Mouse (Mus musculus): Measurements from ENCODE around the gene Spata13.

Gene Spata13

DNA sequence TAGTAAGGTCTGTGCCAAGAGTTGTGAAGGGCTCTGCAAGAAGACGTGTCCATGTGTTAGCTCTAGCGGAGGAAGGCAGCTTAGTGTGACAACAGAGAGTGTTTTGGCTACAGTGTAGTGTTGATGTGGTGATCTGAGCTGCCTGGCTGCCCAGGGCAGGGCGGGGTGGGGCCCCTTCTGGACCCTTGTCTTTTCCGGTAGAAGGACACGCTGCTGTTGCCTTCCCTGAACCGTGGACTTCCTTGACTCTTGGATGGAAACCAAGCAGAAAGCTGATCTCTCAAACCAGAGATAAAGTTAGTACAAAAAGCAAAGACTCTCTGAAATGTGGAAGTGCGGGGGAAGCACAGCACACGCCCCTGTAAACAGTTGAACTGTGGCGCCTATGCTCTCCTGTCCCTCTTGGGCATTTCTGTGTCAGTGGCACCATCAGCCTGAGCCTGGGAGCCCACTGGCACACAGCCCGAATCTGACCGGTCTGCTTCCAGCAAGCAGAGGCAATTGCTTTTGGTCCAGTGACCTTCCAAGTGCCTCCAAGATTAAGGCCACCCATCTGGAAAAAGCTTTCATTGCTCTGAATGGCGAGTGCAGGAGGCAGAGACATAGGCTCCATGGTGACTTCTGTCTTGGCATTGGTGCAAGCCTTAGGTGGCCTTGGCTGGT lies 48.7 kb downstream of the Spata13 start:
- peak; percentile 95 to 96 for DNase-seq

DNA sequence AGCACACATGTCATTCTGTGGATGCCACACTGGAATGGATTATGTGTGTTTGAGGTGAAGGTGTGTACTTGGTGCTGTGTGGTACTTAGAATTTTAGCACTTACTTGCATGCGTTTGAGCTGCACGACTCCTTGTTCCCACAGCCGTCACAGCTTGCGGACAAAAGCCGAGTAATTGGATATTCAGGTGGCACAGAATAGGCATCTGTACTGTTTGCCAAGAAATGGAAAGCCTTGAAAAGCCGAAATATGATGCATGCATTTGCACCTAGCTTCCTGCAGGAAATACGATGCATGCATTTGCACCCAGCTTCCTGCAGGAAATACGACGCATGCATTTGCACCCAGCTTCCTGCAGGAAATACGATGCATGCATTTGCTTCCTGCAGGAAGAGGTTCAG lies 50.2 kb downstream of the Spata13 start:
- no peak for DNase-seq

DNA sequence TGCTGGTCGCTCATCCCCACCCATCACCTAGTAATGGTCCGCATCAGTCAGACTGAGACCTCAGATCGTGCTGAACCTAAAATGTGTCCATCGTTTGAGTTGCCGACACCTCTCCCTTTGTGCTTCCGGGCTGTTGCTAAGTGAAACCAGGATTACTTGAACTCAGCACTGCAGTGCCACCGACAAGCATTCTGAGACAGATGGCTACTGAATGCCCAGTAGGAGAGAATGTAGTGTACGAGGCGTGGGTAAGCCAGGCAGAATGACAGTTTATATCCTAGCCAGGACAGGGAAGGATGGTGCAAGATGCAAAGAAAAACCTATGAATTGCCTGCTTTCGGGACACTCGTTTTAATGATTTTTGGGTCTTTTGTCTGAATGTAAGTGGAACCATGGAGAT lies 52.9 kb downstream of the Spata13 start:
- no peak for DNase-seq

DNA sequence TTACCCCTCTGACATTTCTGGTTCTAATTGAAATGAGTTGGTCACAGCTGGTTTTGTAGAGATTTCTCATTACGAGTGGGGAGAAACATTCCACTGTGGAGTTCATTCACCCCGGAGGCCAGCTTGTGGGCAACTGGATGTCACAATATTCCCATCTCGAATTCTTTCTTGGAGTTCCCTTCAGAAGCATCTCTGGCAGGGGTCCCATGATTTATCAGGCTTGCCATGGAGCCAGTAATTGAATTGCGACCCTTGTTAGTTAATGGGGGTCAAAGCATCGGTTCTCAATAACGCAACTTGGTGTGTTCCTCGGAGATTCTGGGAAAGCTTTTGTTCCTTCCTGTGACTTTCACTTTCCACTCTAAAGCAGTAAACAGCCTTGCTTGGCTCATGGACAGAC lies 53.4 kb downstream of the Spata13 start:
- DNase-seq, result peak in 1 of 2 experiments; percentile 34

DNA sequence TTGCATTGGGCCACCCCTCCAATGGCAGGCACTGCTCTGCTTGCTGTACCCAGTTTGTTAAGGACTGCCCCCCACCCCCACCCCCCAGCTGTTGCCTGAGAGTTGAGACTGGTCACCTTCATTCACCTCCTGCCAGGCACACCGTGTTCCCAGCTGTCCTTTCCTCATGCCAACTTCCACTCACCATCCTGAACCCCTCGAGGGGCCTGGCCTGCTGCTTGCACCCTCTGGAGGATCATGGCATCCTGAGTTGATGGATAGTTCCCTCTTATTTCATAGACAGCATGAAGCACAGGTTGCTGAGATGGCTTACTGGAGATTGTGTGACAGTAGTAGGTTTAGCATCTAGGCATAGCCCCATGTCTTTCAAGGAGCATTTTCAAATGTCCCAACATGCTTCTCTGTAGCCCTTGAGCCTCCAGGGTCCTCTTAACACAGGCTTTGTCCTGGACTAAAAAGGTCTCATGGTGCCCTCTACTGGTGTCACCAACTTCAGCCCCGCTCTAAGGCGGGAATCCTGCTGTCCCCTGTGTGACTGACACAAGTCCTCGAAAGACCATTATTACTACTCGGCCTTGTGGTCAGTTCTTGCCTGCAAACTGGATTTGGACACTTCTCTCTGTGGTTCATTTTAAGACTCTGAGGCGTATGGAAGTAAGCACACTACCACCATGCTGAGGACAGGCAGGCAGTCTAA lies 54.9 kb downstream of the Spata13 start:
- DNase-seq, result peak; percentile 78 to 83

DNA sequence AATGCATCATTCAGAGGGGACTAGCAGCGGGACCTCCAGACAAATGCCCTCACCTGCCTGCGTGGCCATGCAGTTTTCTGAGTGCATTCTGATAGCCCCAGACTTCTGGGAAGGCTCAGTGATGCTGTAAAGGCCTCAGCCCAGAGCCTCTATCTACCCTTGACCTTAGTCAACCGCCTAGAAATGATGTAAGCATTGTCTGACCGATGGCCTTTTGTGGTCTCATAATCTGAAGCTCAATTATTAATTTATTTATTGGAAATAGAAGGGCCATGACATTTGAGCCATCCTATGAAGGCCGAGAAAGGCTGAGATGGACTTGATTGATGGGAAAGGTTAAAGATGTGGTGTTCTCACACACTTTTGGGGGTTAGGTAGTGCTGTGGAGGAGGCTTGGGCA lies 56.0 kb downstream of the Spata13 start:
- DNase-seq, result no peak

DNA sequence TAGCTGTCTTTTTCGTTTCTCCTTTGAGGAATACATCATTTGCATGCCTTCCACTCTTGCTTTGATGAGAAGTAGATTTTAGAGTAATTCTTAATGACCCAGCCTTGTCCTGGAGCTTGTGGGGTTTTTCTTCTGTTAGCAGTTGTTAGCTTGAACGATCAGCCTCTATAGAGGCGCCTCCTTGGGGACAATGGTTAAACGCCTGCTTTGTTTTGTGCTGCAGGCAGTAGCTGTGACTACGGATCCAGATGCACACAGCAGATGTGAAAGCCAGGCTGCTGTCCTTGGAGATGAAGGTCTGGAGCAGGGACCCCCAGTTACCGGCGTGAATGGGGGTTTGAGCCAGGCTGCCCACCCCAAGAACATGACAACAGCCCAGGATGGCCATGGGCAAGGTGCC lies 56.8 kb downstream of the Spata13 start:
- DNase-seq, result no peak

DNA sequence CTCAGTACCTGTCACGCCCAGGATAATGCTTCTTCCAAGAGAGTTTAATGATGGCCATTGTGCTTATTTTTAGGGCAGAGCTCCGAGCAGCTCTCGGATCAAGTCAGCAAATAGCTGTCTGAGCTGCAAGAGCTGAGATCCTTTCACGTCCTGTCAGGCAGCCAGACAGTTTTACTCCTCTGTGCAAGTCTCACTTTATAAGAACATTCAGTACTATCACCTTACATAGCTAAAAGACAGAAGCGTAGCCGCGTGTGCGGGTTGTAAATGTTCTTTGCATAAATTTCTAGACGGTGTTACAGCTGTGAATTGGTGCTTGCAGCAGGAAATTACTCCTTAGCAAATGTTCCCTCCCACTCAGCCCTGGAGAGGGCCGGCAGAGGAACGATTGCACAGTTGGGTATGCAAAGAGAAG lies 59.3 kb downstream of the Spata13 start:
- no peak for DNase-seq

DNA sequence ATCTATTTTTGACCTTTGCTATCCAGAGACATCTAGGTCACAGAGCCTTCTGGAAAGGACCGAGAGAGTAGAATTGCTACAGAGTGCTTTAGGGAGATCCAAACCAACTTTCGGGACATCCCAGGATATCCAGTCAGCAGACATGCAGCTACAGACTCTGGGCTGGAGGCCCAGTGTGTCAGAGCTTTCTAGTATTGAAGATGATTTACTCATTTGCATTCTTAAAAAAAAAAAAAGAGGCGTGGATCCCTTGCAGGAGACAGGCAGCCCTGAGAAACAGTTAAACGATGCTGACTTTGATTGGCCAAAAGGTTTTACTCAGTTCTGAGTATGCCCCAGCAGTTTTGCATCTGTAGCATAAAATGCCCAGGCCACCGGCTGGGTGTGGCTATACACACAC lies 59.9 kb downstream of the Spata13 start:
- no peak for DNase-seq

DNA sequence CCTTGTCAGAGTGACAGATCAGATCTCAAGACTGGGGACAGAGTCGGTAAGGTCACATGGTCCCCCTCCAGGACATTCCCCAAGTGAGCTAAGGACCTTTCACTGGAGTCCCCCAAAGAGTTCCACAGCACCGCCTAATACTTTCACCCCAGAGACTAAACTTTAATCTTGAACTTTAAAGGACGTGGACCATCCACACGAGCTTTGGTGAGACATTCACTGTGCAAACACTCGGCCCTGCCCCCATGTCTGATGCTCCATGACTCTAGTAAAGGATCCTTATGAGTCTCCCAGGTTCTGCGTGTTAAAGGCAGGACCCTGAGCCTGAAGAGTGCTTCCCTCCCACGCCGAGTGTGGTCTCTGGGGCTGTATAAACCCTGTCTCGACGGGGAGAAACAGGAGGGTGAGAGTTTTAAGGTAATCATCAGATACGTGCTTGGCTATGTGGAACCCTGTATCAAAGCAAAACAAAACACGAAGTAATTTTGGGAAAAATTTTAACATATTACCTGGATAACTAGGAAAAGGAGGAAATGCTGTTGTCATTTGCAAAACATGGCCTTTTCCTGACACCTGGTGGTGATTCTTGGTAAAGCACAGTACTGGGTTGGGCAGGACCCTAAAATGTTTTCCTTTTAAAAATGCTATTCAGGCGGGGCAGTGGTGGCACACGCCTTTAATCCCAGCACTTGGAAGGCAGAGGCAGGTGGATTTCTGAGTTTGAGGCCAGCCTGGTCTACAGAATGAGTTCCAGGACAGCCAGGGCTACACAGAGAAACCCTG lies 60.6 kb downstream of the Spata13 start:
- peak; percentile 49 to 83 for DNase-seq

DNA sequence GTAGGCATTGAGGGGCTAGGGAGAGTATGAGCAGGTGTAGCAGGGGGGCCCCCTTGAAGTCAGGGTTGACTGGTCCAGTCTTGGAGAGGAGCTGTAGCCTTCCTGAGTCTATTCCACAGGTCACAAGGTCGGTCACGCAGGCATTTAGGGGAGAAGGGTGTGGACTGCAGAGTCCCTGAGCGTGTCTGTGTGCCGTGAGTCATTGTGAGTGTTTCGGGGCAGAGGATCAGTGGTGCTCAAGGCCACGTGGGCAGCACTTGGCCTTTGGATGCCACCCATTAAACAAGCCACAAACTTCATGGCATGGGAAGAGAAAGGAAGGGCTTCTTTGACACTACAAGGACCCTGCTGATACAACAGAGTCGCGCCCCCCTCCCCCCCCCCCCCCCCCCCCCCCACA lies 63.5 kb downstream of the Spata13 start:
- no peak for DNase-seq

DNA sequence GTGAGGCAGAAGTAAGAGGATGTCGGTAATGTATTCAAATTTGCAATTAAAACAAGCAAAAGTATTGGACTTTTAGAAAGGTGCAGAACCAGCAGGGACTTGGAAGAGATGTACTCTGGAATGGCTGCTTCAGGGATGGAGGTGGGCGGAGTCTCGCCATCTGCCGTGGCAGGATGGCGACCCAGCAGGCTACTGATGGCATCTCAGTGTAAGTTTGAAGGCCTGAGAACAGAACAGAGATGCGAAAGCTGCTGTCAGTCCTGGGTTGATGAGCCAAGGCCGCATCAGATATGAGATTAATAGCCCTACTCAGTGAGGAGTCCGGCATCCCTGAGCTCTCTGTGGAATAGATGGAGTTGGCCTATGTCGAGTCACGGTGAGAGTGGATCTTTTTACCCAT lies 65.2 kb downstream of the Spata13 start:
- no peak for DNase-seq

DNA sequence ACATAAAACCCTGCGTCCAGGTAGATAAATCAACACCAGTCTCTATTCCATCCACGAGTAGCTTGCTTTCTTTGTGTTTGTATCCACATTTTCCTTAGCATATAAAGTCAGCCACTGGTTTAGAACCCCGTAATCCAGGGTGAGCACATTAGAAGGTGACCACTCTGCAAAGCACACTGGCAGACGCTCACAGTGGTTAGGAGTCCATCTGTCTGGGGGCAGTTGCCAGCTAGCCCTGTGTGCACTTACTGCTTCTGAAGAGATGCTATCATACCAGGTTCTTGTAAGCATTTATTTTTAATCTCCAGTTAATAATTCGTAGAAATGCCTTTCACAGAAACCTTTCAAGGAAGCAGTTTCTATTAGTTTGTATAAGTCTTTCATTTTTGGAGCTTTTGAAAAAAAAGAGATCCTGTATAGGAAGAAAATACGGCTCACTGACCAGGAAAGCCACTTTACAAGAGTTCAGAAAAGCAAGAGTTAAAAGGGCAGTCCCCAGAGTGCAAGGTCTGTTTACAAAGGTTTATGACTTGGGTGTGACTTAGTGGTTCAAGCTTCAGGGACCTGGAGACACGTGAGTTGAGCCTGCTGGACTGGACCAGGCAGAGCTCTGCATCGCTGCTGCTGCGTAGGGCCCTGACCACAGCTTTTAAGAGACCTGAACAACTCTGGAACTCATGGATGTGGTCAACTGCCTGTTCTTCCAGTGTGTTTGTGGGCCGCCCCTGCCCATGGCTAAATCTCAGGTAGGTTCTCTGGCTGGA lies 68.8 kb downstream of the Spata13 start:
- peak; percentile 64 to 80 for DNase-seq

DNA sequence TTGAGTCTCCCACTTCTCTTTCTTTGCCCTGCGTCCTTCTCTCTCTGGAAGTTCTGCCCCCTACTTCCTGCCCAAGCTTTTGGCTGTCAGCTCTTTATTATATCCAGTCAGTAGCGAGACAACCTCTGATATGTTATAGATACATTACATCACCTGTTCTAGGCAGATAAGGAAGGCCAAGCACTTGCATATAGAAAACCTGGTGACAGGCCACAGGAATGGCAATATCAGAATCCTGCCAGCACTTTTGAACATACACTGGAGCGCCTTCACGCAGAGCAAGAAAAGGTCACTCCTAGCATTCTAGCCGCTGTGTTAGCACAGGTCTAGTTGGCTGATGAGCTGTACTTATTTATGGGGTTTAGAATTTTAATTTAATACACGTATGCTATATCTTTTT lies 70.7 kb downstream of the Spata13 start:
- no peak for DNase-seq

DNA sequence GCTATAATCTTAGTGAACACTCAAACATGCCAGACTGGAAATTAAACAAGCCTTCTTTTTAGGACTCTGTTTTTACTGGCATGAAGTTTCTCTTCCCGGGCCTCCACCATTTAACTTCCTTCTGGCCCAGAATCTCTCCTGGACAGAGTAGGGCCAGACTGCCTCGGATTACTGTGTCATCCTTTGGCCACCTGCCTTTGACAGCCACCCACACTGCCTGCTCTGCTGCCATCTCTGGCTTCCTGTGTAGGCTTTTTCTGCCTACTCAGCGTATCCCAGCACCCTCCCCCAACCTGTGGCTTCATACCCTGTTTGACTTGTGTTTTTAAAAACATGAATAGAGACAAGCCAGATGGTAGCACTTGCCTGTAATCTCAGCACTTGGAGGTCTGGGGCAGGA lies 71.2 kb downstream of the Spata13 start:
- peak; percentile 40 to 52 for DNase-seq

DNA sequence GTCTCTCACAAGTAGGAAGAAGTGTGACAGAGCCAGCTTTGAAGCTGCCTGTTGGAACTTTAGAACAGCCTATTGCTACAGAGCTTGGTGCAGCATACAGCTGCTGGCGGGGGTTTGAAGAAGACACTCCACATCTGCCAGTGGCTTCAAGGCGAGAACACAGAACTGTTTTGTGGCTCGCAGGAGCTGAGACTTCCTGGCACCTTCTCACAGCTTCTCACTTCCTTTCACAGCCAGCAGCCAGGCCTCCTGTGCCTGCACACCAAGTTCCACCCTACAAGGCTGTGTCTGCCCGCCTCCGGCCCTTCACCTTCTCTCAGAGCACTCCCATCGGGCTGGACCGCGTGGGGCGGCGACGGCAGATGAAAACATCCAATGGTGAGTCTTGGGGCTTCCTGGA lies 75.4 kb downstream of the Spata13 start:
- DNase-seq, result no peak

DNA sequence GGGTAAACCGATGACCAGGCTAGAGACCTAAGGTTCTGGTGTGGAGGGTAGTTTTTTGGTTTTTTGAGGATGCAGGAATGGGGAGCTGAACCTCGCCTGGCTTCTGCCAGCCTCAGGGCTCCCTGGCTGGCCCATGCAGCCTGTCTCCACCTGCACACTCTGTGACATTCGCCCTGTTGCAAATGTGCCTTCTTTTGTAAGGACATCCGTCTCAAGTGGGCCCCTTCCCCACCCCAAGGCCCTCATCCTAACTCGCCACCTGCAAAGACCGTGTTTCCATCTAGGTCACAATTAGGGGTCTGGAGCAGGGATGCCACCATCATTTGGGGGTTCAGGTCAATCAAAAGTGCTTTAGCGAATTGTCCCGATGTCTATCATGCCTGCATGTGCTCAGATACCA lies 75.9 kb downstream of the Spata13 start:
- DNase-seq, result no peak

DNA sequence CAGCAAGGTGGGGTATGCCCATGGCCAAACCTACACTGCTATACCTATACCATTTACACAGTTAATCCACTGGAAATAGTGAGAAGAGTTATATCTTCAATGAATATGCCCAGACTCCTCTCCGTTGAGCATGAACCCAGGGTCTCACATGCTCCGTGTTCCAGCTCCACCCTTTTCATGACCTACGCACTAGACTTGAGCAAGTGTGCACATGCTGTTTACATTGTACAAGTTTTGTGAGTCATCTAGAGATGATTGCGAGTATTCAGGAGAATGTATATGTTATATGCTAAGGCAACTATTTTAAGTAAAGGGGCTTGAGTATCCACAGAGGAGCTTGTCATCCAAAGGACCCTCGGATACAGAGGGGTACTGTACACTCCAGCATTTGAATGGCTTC lies 77.4 kb downstream of the Spata13 start:
- DNase-seq, result no peak

DNA sequence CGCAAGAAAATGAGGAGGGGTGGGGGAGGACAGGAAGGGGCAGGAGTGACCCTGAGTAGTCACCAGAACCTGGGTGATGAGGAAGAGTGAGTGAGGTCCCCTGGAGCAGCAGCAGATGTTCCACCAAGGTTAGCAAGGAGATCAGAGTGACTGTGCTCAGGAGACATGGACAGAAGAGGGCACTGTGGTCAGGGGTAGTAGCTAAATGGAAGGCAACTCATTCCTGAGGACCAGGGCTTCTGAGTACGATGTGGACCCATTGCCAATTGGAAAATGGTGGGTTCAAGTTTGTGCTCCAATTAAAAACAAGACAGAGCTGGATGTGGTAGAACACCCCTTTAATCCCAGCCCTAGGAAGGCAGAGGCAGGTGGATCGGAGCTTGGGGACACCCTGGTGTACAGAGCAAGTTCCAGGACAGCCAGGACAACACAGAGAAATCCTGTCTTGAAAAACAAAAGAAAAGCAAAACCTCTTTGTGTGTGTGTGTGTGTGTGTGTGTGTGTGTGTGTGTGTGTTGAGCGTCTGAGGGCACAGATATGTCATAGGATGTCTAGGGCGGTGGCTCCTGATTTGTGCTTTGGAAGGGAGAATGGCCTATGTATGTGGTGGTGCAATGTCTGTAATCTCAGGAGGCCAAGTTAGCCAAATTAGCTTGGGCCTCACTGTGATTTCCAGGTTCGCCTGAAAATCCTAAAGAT lies 77.9 kb downstream of the Spata13 start:
- DNase-seq, result no peak

DNA sequence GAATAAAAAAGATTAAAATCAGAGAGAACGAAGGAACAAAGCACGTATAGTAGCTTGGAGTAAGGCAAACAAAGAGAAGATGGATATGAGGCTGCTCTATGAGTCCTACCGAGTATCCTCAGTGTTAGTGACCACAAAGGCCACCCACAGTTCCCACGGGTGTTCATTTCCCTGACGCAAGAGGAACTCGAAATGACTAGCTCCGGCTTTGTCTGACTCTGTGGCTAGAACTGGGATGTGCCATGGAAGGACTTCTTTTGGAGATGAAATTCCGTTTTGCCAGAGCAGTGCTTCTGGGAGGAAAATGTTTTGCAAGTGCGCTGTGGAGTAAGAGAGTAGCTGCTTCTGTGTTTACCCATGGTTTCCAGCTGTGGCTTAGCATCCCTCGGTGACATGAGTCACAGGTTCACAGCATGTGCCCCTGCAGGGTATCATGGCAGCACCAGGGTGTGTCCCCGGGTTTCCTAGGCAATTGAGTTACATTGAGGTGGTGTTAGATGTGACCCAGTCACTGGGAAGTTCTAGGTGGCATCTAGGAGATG lies 78.6 kb downstream of the Spata13 start:
- no peak for DNase-seq

DNA sequence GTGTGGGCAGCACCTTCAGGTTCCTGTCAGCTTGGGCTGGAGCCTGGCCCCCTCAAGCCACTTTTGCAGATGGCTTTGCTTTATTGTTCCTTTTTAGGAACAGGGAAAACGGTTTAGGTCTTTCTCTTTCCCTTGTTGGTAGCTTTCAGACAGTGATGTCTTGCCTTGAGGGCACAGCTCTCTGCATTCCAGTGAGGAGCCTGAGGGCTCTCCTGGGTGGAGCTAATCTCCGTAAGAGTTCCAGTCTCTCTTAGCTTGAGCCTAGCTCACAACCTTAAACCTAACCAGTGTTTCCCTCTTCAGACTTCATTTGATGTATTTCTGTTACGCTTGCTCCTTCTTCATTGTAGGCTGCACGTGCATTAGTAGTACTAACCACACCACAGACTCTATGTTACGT lies 81.9 kb downstream of the Spata13 start:
- no peak for DNase-seq

DNA sequence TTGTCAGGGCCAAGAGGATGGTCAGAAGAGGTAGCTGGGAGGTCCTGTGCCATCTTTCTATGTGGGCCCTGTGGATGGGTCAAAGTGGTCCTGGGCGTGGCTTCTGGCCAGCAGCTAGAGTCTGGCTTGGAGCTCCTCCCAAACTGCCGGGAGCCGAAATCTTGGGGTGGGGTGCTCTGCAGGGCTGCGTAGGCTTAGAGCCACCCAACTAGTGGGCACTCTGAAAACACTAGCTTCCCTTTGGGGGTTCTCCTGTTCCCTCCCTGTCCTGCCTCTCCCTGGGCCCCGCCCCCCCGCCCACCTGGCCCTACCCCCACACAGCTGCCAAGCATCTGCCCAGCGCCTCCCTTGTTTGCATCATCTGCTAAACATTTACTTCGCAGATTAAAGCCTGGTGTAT lies 87.5 kb downstream of the Spata13 start:
- DNase-seq, result no peak

All from kidney, postnatal 36 days (tissue).